Mouse (Mus musculus) E14TG2a.4 (cell line): ENCODE measurements at regions not wholly inside any gene's neighbourhood (a gene's known extent, or its start where the extent isn't known, plus 50 kb on each side); places are given as distances from the start of the nearest gene placed in this dataset.
"Not testable (repeated sequence)": the region's sequence is repeated elsewhere in the genome, so short reads cannot be mapped to it uniquely, and the experiment has no call there.

Source experiments
- CTCF ChIP-seq: conservative IDR thresholded peaks from 2 replicates; pipeline ENCODE4 v1.5.1; 2014; ENCODE audit warnings: low read length
- NANOG ChIP-seq: IDR thresholded peaks from 2 replicates; pipeline ENCODE4 v1.6.1; 2014; ENCODE audit warnings: borderline replicate concordance, low read length, mixed read lengths
- POU5F1 ChIP-seq: IDR thresholded peaks from 2 replicates; pipeline ENCODE4 v1.6.1; 2014; ENCODE audit warnings: low read length, borderline replicate concordance

GRCm38 (mm10) chr2:129949786-129950185 is 62.4 kb upstream of the Tgm3 start:
- not testable (repeated sequence) for TF ChIP-seq CTCF, NANOG, POU5F1
